Mouse (Mus musculus) hematopoietic stem cell, adult 5-6 weeks (primary cell): ENCODE data around the gene Evpl. TPM values are rescaled to one million over a fixed set of nuclear protein-coding genes. Genes with fewer than 3 reads are reported as not detected.
A peak's percentile ranks its signal among the peaks of the same experiment; 100 is the strongest.
"Not testable (repeated sequence)": the region's sequence is repeated elsewhere in the genome, so short reads cannot be mapped to it uniquely, and the experiment has no call there.

Source experiments
- ATAC-seq, 2 experiments: fragments of 125-278 bp in 1 of 2; replicated peaks in 1 of 2; 2 replicates each; pipeline ENCODE4 v1.8.0; 2016 to 2017; ENCODE audit warnings: inconsistent platforms in 2 of 2, mild to moderate bottlenecking in 2 of 2, moderate number of reproducible peaks in 2 of 2, low read depth in 1 of 2, moderate TSS enrichment in 1 of 2; ENCODE audit not compliant: low FRiP score in 2 of 2, poor library complexity in 2 of 2, severe bottlenecking in 2 of 2, insufficient read depth in 1 of 2, low TSS enrichment in 1 of 2
- total RNA-seq: library from RNA; stranded (forward); fragments of 172-1452, 232-1000 nt; gene quantifications from 2 replicates; pipeline ENCODE4 v1.2.3, GENCODE M21; 2017

The Evpl gene
- total RNA-seq, result 2.4 and 2.9 TPM in 2 replicates

DNA sequence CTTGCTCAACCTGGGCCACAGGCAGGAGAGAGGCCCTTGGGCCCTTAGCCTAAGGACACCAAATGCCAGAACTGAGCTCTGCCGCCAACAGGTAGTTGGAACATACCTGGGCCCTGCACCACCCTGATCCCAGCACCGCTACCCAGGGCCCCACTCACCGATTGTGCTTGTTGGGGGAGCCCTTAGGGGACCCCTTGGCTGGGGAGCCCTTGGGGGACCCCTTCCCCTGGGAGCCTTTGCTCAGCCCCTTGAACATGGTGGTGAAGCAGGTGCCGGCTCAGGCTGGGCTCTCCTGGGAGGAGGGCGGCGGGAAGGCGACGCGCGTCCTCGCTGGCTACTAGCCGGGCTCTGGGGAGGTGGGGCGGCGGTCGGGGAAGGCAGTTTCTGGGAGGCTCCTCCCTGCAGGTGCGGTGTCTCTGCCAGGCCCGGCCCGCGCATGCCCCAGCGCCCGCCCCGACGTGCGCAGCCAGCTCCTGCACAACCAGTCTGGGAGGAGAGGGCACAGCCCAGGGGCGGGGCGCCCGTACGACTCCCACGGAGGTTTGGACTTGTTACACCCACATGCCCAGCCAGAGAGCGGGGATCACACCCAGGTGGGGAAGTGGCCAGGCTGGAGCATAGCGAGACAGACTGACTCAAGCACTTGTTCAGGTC lies at the start of gene Evpl:
TSS of gene Evpl (minus strand) at position 336 of the 654 bp plus-strand sequence.
- peak; percentile 64 to 72 for ATAC-seq

DNA sequence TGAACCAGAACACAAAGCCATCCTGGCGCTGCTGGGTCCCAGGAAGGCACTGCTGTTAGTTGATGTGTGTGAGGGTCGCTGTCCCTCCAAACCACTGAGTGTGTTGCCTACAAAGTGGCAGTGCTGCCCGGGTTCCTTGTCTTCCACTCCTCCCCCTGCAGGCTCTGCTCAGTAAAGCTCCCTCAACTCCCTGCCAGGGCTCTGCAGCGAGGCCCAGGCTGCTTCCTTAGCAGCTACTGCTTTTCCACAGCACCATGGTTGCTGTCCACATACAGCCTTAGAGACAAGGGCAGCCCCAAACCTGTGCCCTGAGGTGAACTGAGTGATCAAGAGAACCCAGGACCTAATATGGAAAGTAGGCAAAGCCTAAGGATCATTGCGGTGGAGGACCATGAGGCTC lies 49.5 kb upstream of the Evpl start:
- no peak for ATAC-seq

DNA sequence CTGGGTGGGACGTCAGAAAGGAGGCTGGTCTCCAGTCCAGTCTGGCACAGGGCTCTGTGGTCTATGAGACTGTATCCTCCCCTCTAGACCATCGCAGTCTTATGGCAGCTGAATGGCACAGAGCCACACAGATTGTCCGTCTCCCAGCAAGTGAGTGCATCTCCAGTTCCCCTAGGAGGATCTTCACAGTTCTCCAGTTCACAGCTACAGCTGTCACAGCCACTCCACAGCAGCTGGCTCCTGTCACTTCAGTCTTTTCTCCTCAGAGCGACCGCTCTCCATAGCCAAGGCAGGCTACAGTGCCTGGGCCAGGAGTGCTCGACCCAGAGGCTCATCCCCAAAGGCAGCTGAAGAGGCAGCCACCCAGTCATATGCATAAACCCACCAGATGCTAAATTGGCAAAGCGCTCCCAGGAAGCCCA lies 47.9 kb upstream of the Evpl start:
- ATAC-seq, result no peak

DNA sequence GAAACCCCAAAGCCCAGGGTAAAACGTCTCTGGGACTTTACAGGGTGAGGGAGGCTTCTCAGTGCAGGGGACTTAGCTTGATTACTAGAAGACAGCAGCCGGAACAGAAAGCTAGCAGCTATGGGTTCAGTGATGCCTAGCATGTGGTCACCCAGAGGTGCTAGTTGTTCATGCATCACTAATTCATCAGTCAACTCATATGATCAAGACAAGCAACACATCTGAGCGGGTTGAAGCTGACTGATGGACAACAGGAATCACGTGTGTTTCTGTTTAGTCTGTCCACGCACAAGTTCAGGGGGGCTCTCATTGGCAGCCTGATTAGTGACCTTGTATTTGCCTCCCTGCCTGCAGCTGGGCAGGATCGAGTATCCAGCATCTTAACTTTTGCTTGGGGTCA lies 46.1 kb upstream of the Evpl start:
- no peak for ATAC-seq

DNA sequence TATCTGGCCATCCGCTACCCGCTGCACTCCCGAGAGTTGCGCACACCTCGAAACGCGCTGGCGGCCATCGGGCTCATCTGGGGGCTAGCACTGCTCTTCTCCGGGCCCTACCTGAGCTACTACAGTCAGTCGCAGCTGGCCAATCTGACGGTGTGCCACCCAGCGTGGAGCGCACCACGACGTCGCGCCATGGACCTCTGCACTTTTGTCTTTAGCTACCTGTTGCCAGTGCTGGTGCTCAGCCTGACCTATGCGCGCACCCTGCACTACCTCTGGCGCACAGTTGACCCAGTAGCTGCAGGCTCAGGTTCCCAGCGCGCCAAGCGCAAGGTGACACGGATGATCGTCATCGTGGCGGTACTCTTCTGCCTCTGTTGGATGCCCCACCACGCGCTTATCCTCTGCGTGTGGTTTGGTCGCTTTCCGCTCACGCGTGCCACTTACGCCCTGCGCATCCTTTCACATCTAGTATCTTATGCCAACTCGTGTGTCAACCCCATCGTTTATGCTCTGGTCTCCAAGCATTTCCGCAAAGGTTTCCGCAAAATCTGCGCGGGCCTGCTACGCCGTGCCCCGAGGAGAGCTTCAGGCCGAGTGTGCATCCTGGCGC lies 45.1 kb upstream of the Evpl start:
- peak in 1 of 2 experiments; percentile 19; a peak in 1 of 4 replicates for ATAC-seq

DNA sequence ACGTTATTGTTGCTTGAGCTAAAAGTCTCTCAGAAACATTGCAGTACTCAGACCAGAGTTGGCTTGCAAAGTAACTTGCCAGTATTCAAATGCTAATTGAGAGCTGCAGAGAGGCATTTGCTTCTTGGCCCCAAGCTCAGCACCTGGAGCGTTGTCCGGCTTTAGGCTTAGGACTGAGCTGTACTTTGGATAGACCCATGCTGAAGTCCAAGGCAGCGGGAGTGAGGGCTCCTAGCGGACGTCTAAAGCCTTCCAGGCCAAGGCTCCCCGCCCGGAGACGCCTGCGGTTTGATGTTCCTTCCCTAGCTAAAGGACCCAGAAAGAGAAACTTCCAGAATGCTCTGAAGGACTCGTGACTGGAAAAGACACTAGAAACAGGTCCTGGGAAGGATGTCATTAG lies 44.2 kb upstream of the Evpl start:
- ATAC-seq, result peak in 1 of 2 experiments; percentile 34; a peak in 1 of 4 replicates

DNA sequence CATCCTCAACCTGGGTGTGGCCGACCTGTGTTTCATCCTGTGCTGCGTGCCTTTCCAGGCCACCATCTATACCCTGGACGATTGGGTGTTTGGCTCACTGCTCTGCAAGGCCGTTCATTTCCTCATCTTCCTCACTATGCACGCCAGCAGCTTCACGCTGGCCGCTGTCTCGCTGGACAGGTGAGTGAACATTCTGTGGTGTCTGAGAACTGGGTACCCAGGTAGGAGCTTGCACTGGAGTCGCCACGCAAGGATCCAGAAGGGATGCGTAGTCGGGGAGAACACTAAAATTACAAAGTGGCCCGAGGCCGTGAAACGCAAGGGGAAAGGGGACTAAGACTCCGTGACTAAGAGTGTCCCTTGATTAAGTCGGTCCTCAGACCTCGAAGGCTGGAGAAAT lies 43.8 kb upstream of the Evpl start:
- no peak for ATAC-seq

DNA sequence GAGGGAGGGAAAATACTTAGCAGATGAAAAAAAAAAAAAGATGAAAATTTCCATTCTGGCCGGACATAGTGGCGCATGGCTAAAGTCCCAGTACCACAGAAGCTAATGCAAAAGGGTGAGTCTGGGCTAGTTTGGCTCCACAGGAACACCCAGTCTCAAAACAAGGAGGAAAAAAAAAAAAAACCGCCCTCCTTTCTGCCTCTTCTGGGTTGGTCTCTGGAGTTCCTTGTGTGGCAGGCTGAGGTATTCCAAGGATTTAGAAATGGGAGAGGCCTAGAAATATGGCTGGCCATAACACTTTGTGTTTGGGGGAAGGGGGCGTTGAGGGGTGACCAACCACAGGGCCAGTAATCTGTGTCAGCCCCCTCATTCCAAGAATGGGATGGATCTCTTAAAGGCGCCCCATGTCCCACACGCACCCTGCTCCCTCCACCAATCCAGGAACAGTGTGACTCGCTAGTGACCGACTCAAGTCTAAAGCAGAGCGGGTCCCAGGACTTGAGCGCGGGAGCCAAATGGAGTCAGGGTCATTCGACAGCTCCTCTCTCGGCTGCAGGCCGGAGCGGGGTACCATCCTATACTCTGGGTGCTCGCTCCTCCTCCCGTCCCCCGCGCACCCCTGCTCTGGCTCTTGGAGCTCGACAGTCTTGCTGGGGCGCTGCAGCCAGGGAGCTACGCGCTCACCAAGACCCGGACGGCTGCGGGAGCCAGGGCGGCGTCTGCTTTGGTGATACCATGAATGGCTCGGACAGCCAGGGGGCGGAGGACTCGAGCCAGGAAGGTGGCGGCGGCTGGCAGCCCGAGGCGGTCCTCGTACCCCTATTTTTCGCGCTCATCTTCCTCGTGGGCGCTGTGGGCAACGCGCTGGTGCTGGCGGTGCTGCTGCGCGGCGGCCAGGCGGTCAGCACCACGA lies 43.1 kb upstream of the Evpl start, which contains the start of gene Galr2:
TSS of gene Galr2 (plus strand) at position 189 of the 913 bp plus-strand sequence.
- ATAC-seq, result peak in 1 of 2 experiments; percentile 19; a peak in 1 of 4 replicates

DNA sequence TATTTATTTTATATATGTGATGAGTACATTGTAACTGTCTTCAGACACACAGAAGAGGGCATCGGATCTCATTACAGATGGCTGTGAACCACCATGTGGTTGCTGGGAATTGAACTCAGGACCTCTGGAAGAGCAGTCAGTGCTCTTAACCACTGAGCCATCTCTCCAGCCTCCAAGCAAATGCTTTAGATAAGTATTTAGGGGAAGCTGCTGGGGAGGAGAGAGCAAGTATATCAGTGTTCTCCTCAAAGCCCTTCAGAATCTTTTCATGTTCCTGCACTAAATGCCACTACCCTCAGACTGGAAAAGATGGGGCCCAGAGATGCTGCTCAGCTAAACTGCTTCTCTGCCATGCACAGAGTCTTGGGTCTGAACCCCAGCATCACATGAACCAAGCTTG lies 39.3 kb upstream of the Evpl start:
- ATAC-seq, result not testable (repeated sequence)

DNA sequence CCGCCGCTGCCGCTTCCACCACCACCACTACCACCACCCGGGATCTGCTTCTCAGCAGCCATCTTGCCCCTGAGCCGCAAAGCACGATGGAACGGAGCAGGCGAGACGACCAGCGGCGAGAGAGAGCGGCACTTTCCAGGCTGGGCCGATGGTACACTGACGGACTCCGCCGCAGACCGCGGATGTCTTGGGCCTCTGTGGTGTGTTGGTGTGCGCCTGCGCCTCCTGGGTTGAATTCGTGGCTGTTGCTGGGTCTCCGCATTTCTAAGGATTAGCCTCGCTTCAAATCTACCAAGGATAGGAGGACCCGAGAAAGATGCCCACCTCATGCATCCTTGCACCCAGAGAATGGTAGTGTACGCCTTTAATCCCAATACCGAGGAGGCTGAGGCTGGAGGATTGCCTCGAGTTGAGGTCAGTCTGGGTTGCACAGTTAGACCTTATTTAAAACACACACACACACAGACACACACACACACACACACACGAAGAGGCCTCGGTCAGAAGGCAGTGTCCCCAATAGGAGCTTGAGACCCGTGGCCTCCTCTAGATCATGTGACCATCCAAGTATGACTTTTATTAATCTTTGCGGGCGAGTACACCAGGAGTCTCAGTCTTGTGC lies 36.3 kb upstream of the Evpl start, which contains the start of gene Srp68:
TSS of gene Srp68 (minus strand) at position 173 of the 622 bp plus-strand sequence.
- ATAC-seq, result peak; percentile 99

DNA sequence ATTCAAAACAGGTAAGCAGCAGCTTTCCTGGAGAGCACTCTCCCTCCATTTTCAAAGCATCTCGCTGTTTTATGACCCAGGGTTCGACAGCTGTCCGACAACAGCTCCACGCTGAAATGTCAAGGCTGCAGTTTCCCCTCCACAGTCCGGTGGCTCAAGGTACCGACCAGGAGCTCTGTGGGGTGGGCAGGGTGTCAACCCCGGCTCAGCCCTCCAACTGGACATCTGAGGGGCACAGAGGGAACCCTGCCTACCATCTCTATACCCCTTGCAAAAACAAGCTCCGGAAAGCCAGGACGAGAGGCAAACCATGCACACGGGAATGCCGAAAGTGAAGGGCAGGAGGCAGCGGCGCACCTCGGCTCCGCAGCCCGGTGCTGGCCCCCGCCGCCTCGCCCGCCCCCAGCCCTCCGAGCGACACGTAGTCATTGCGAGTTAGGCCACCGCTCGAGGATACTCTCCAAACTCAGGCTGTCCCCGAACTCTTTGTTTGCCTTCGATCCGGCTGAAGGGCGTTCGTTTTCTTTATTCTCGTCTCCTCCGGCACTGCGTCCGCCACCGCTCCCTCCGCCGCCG lies 35.7 kb upstream of the Evpl start:
- ATAC-seq, result peak in 1 of 2 experiments; percentile 16; a peak in 1 of 4 replicates

DNA sequence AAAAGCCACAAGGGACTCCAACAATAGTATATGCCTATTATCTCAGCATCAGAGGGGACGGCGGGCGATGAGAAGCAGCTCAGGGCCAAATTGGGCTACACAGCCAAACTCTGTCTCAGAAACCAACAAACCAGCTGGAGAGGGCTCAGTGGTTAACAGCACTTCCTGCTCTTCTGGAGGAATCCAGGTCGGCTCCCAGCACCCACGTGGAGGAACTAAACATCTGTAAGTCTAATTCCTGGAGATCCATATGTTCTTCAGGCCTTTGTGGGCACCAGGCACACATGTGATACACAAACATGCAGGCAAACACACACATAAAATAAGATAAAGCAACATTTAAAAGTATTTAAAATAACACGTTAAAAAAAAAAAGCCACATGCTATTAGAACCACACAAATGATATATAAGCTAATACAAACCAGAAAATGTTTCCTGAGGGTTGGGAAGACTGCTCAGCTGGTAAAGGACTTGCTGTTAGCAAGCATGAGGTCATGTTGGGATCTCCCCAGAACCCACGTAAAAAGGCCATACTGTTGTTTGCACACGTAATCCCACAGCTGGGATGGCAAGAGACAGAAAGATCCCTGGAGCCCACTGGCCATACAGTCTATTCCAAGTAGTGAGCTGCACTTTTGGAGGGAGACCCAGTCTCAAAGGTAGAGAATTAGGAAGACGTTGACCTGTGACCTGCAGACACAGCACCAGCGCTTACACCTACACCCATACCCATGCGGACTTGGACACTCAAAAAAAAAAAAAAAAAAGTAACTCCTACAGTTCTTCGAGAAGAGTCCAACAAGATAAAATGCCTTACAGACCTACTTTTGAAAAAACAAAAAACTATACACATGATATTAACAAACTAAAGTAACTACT lies 35.0 kb upstream of the Evpl start:
- no peak for ATAC-seq

DNA sequence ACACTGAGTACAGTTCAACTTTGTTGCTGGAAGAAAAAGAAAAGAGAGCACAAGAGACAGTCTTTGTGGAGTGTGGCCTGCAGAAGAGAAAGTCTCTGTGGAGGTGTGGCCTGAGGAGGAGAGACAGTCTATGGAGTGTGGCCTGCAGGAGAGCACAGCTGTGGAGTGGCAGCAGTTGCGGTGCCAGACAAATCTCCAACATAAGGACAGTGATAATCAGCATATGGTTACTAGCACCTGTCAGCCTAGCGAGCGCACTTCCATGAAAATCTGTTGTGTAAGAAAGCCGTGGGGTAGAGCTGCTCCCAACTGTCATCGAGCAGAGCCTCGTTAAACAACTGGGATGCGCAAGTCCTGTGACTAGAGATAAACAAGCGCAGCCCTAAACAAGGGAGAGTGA lies 31.7 kb upstream of the Evpl start:
- ATAC-seq, result no peak

DNA sequence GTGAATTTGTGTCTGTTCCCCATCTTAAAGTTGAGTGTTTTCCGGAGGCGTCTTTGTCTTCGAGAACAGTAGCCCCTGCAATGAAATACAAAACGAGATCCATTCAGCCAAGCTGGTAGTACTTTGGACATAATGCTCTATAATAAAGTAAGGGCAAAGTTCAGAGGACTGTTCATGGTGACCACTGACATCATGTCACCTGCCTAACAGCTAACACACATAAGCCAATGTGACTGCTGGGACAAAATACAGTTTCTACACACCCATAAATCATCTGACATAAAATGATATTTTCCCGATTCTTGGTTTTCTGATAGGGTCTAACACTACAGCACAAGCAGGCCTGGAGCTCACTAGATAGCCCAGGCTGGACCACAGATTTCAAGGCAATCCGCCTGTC lies 30.4 kb upstream of the Evpl start:
- no peak for ATAC-seq

DNA sequence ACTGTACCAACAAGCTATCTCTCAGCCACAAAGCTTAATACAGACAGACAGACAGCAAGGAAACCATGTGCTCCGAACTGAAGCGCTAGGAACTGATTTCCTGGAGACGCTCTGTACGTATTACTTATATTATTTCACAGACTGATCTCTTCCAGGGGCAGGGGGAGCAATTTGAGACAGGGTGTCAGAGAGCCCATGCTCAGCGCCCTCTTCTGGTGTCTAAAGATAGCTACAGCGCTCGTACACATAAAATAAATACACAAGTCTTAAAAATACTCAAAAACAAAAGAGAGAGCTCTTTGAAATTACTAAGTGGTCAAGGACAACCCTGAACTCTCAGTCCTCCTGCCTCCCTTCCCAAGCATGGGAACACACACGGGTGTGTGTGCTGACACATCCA lies 29.8 kb upstream of the Evpl start:
- no peak for ATAC-seq

DNA sequence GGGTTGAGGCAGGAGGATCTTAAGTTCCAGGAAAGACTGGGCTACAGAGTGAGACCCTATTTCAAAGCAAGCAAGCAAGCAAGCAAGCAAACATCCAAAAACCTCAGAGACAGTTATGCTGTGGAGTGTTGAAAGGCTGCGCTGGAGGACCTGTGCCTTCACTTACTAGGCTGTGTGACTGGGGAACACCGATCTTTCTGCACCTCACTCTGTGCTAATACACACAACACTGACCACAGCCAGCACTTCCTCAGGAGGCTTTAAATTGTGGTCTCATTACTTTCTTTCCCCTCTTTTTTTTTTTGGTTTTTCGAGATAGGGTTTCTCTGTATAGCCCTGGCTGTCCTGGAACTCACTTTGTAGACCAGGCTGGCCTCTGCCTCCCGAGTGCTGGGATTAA lies 28.0 kb upstream of the Evpl start:
- peak in 1 of 2 experiments; percentile 34; a peak in 1 of 4 replicates for ATAC-seq
